Mouse (Mus musculus) G1E (cell line): ENCODE results near the gene Thsd4.

Source experiments
- CTCF ChIP-seq: IDR thresholded peaks from 2 replicates; pipeline ENCODE4 v1.5.1; 2012; ENCODE audit warnings: low read depth, low read length, inconsistent platforms, mixed read lengths
- GATA1 ChIP-seq: IDR thresholded peaks from 2 replicates; pipeline ENCODE4 v1.6.1; 2012; ENCODE audit warnings: borderline replicate concordance, low read length, inconsistent platforms, mixed read lengths

- no peak for TF ChIP-seq CTCF
- no peak for TF ChIP-seq GATA1
Measured at GRCm38 (mm10) chr9:59938529-59938928, 583.3 kb downstream of the Thsd4 start.
